In genomic region chr11:55428186-55429012, GRCm38 (mm10) we compare ENCODE assay signal across 7 mouse cellular contexts. TPM values are rescaled to one million over a fixed set of nuclear protein-coding genes. Genes with fewer than 3 reads are reported as not detected.
DNase-seq lines count a peak whose midpoint lies in the region; ATAC-seq lines count a peak whose summit lies in the region.

No protein-coding gene starts in this region.

- no peaks in the 10 kb centered on the region for H3K36me3 ChIP-seq in embryonic facial prominence, embryonic 11.5 days (replicated peaks; ENCODE audit: control insufficient read depth, insufficient read depth, low read depth, low read length)
- H3K36me3 ChIP-seq in heart, embryonic 10.5 days = no peaks in the 10 kb centered on the region
- no peaks in the 10 kb centered on the region for H3K36me3 ChIP-seq in kidney, embryonic 14.5 days (ENCODE audit: control insufficient read depth, insufficient read depth, low read length)
- H3K36me3 ChIP-seq in stomach, embryonic 15.5 days = no peaks in the 10 kb centered on the region

- H3K27me3 ChIP-seq in embryonic facial prominence, embryonic 11.5 days (ENCODE audit: control insufficient read depth, insufficient read depth, low read length) = no peaks in the 10 kb centered on the region
- no peaks in the 10 kb centered on the region for H3K27me3 ChIP-seq in heart, embryonic 10.5 days (ENCODE audit: insufficient read depth, poor library complexity, severe bottlenecking)
- no peaks in the 10 kb centered on the region for H3K27me3 ChIP-seq in kidney, embryonic 14.5 days (ENCODE audit: control insufficient read depth, insufficient read depth, low read length)
- no peaks in the 10 kb centered on the region for H3K27me3 ChIP-seq in stomach, embryonic 15.5 days (replicated peaks)

- H3K4me2 ChIP-seq in embryonic facial prominence, embryonic 11.5 days (ENCODE audit: low read depth, low read length) = no peak overlapping the region; the same call in 1 of the 2 replicates
- no peak overlapping the region for H3K4me2 ChIP-seq in kidney, embryonic 14.5 days (replicated peaks; ENCODE audit: low read depth, low read length)
- H3K4me2 ChIP-seq in stomach, embryonic 15.5 days = peak overlapping the region; percentile 21; the same call in 1 of the 2 replicates

- no peak overlapping the region for H3K4me3 ChIP-seq in embryonic facial prominence, embryonic 11.5 days (ENCODE audit: low read depth, low read length)
- 0 out of 2 replicates have a peak overlapping the region, but pooled peaks have one; percentile 12 for H3K4me3 ChIP-seq in heart, embryonic 10.5 days
- H3K4me3 ChIP-seq in kidney, embryonic 14.5 days (ENCODE audit: low read length) = no peak overlapping the region
- H3K4me3 ChIP-seq in stomach, embryonic 15.5 days (replicated peaks) = no peak overlapping the region

- peak; percentile 93 to 98 for DNase-seq in adrenal gland, postnatal 36 days
- peak; percentile 91 for DNase-seq in embryonic facial prominence, embryonic 11.5 days (ENCODE audit: low spot score)
- peak; percentile 91 for DNase-seq in heart, embryonic 10.5 days (ENCODE audit: low spot score)
- peak; percentile 95 for DNase-seq in lung, postnatal 10 days
- DNase-seq in left cerebral cortex, adult 18-20 months (ENCODE audit: low spot score in 2 of 2) = no peak

- WGBS in embryonic facial prominence, embryonic 11.5 days = 36% methylated on average over 16 of the region's 16 CpGs
- WGBS in heart, embryonic 10.5 days = 21% methylated on average over 16 of the region's 16 CpGs
- 28% methylated on average over 16 of the region's 16 CpGs for WGBS in kidney, embryonic 14.5 days
- 25% methylated on average over 16 of the region's 16 CpGs for WGBS in stomach, embryonic 15.5 days

- H3K27ac ChIP-seq in embryonic facial prominence, embryonic 11.5 days (replicated peaks; ENCODE audit: low read depth, low read length) = peak overlapping the region; percentile 83
- H3K27ac ChIP-seq in heart, embryonic 10.5 days = peak overlapping the region; percentile 87
- H3K27ac ChIP-seq in kidney, embryonic 14.5 days (ENCODE audit: low read depth, low read length) = peak overlapping the region; percentile 94
- H3K27ac ChIP-seq in stomach, embryonic 15.5 days = peak overlapping the region; percentile 95

- H3K9ac ChIP-seq in embryonic facial prominence, embryonic 11.5 days (replicated peaks; ENCODE audit: low read length) = peak overlapping the region; percentile 44
- H3K9ac ChIP-seq in kidney, embryonic 14.5 days (ENCODE audit: low read depth, low read length) = peak overlapping the region; percentile 47; the same call in 1 of the 2 replicates
- H3K9ac ChIP-seq in stomach, embryonic 15.5 days = no peak overlapping the region

- H3K9me3 ChIP-seq in embryonic facial prominence, embryonic 11.5 days (replicated peaks; ENCODE audit: control insufficient read depth, low read length) = no peaks in the 10 kb centered on the region
- no peaks in the 10 kb centered on the region for H3K9me3 ChIP-seq in heart, embryonic 10.5 days
- H3K9me3 ChIP-seq in kidney, embryonic 14.5 days (ENCODE audit: control insufficient read depth, low read length) = no peaks in the 10 kb centered on the region
- no peaks in the 10 kb centered on the region for H3K9me3 ChIP-seq in stomach, embryonic 15.5 days

- H3K4me1 ChIP-seq in embryonic facial prominence, embryonic 11.5 days (ENCODE audit: control insufficient read depth, insufficient read depth, low read length) = peaks cover 5% of the 10 kb centered on the region; the same call in 1 of the 2 replicates
- H3K4me1 ChIP-seq in heart, embryonic 10.5 days = peaks cover 43% of the 10 kb centered on the region
- H3K4me1 ChIP-seq in kidney, embryonic 14.5 days (ENCODE audit: control insufficient read depth, insufficient read depth, low read length) = peaks cover 34% of the 10 kb centered on the region
- peaks cover 27% of the 10 kb centered on the region for H3K4me1 ChIP-seq in stomach, embryonic 15.5 days

- peak; percentile 82 for ATAC-seq in embryonic facial prominence, embryonic 11.5 days (replicated peaks; ENCODE audit: insufficient number of reproducible peaks, low FRiP score, low TSS enrichment, low read depth)
- peak; percentile 93 for ATAC-seq in kidney, embryonic 14.5 days (ENCODE audit: low FRiP score, low TSS enrichment)
- peak; percentile 89 for ATAC-seq in stomach, embryonic 15.5 days (ENCODE audit: insufficient read depth, low FRiP score, low read depth)

RNA-seq across cellular contexts. Expression of gene Sparc, which starts 5.4 kb away (rescaled TPM):
- total RNA-seq in adrenal gland, postnatal 36 days (2021) = 1,000 to 10,000 TPM; 2,443 to 3,326 TPM
- polyA plus RNA-seq in embryonic facial prominence, embryonic 11.5 days (2014; fragmentation: Nextera tagmentation; extraction: Ambion mirVana) = 423 and 462 TPM in 2 replicates
- 995 and 1,097 TPM in 2 replicates for polyA plus RNA-seq in heart, embryonic 10.5 days (2016; fragmentation: Nextera tagmentation; extraction: Ambion mirVana)
- 817 and 919 TPM in 2 replicates for polyA plus RNA-seq in kidney, embryonic 14.5 days (2014; fragmentation: Nextera tagmentation; extraction: Ambion mirVana)
- polyA plus RNA-seq in stomach, embryonic 15.5 days (2015; fragmentation: Nextera tagmentation; extraction: Ambion mirVana) = 1,683 and 1,927 TPM in 2 replicates
- total RNA-seq in left cerebral cortex, adult 18-20 months (2021) = 100 to 1,000 TPM; 174 to 202 TPM

RNA-seq across cellular contexts. Expression of gene Atox1, which starts 32.6 kb away (rescaled TPM):
- 100 to 1,000 TPM; 216 to 347 TPM for total RNA-seq in adrenal gland, postnatal 36 days (2021)
- 243 and 262 TPM in 2 replicates for polyA plus RNA-seq in embryonic facial prominence, embryonic 11.5 days (2014; fragmentation: Nextera tagmentation; extraction: Ambion mirVana)
- 269 and 273 TPM in 2 replicates for polyA plus RNA-seq in heart, embryonic 10.5 days (2016; fragmentation: Nextera tagmentation; extraction: Ambion mirVana)
- 389 and 470 TPM in 2 replicates for polyA plus RNA-seq in kidney, embryonic 14.5 days (2014; fragmentation: Nextera tagmentation; extraction: Ambion mirVana)
- polyA plus RNA-seq in stomach, embryonic 15.5 days (2015; fragmentation: Nextera tagmentation; extraction: Ambion mirVana) = 385 and 409 TPM in 2 replicates
- total RNA-seq in left cerebral cortex, adult 18-20 months (2021) = 100 to 1,000 TPM in 1 of 2 experiments, 10 to 100 TPM in 1; 84.3 to 103 TPM

RNA-seq across cellular contexts. Expression of gene G3bp1, which starts 41.1 kb away (rescaled TPM):
- total RNA-seq in adrenal gland, postnatal 36 days (2021) = 10 to 100 TPM; 58.5 to 63.4 TPM
- 261 and 263 TPM in 2 replicates for polyA plus RNA-seq in embryonic facial prominence, embryonic 11.5 days (2014; fragmentation: Nextera tagmentation; extraction: Ambion mirVana)
- 164 and 188 TPM in 2 replicates for polyA plus RNA-seq in heart, embryonic 10.5 days (2016; fragmentation: Nextera tagmentation; extraction: Ambion mirVana)
- polyA plus RNA-seq in kidney, embryonic 14.5 days (2014; fragmentation: Nextera tagmentation; extraction: Ambion mirVana) = 151 and 230 TPM in 2 replicates
- 145 and 163 TPM in 2 replicates for polyA plus RNA-seq in stomach, embryonic 15.5 days (2015; fragmentation: Nextera tagmentation; extraction: Ambion mirVana)
- 10 to 100 TPM; 34.4 to 35.7 TPM for total RNA-seq in left cerebral cortex, adult 18-20 months (2021)

Comparison
In these comparisons a context has a peak if more than half of its experiments do, and no peak if none do; other contexts are left out.
1. DNase-seq: peak in adrenal gland, postnatal 36 days (2 of 2), embryonic facial prominence, embryonic 11.5 days (single experiment), heart, embryonic 10.5 days (single experiment) and lung, postnatal 10 days (single experiment); none in left cerebral cortex, adult 18-20 months (0 of 2).
2. Peak in every context shown above with its lines, with median percentiles within 50 percentile points of each other: ATAC-seq and H3K27ac ChIP-seq.